Mouse (Mus musculus) adrenal gland, postnatal 10 days (tissue): Measurements from ENCODE around the gene Sel1l3. TPM values are rescaled to one million over a fixed set of nuclear protein-coding genes. Genes with fewer than 3 reads are reported as not detected.

ENCODE experiments used
- DNase-seq: peaks from one replicate; pipeline ENCODE4 v3.0.0; 2021; ENCODE audit warnings: mixed read lengths
- total RNA-seq, 2 experiments: library from RNA; stranded (reverse); gene quantifications; 2 replicates each; pipeline ENCODE4 v1.2.3; 2021

The Sel1l3 gene
- total RNA-seq, 2 experiments from 2014 or later = 5.1 to 11.2 TPM

GRCm38 (mm10) chr5:53172908-53173307, 40.8 kb downstream of the Sel1l3 start:
- DNase-seq = no peak

- no peak for DNase-seq
Observed at GRCm38 (mm10) chr5:53172256-53172636, 41.5 kb downstream of the Sel1l3 start.

GRCm38 (mm10) chr5:53171611-53172255, 42.0 kb downstream of the Sel1l3 start:
- no peak for DNase-seq

GRCm38 (mm10) chr5:53167564-53167963, 46.2 kb downstream of the Sel1l3 start:
- DNase-seq = no peak

- DNase-seq = no peak
Observed at GRCm38 (mm10) chr5:53165672-53166071, 48.1 kb downstream of the Sel1l3 start.

- no peak for DNase-seq
Observed at GRCm38 (mm10) chr5:53162436-53162835, 51.3 kb downstream of the Sel1l3 start.

GRCm38 (mm10) chr5:53161506-53162186, 52.1 kb downstream of the Sel1l3 start:
- DNase-seq = no peak

- DNase-seq = no peak
Observed at GRCm38 (mm10) chr5:53160207-53160606, 53.5 kb downstream of the Sel1l3 start.

- DNase-seq = no peak
Observed at GRCm38 (mm10) chr5:53159631-53160030, 54.1 kb downstream of the Sel1l3 start.

- DNase-seq = no peak
Observed at GRCm38 (mm10) chr5:53159166-53159565, 54.6 kb downstream of the Sel1l3 start.

GRCm38 (mm10) chr5:53155985-53156679, 57.6 kb downstream of the Sel1l3 start:
- no peak for DNase-seq

GRCm38 (mm10) chr5:53154501-53154900, 59.2 kb downstream of the Sel1l3 start:
- DNase-seq = no peak

- no peak for DNase-seq
Observed at GRCm38 (mm10) chr5:53154078-53154477, 59.6 kb downstream of the Sel1l3 start.

- DNase-seq = no peak
Observed at GRCm38 (mm10) chr5:53153144-53153543, 60.6 kb downstream of the Sel1l3 start.

GRCm38 (mm10) chr5:53151379-53151960, 62.3 kb downstream of the Sel1l3 start:
- DNase-seq = no peak

- DNase-seq = no peak
Observed at GRCm38 (mm10) chr5:53148960-53149685, 64.6 kb downstream of the Sel1l3 start.

GRCm38 (mm10) chr5:53148160-53148923, 65.4 kb downstream of the Sel1l3 start:
- no peak for DNase-seq

GRCm38 (mm10) chr5:53147418-53147817, 66.3 kb downstream of the Sel1l3 start:
- no peak for DNase-seq

- DNase-seq = no peak
Observed at GRCm38 (mm10) chr5:53146684-53147061, 67.1 kb downstream of the Sel1l3 start.

- DNase-seq = no peak
Observed at GRCm38 (mm10) chr5:53146049-53146683, 67.6 kb downstream of the Sel1l3 start.

- DNase-seq = no peak
Observed at GRCm38 (mm10) chr5:53142587-53142986, 71.1 kb downstream of the Sel1l3 start.
